Mouse (Mus musculus) liver, embryonic 14.5 days (tissue): Measurements from ENCODE around the gene Ube3a.

Experiments used
- CTCF ChIP-seq: IDR thresholded peaks from 2 replicates; pipeline ENCODE4 v1.5.1; 2016; ENCODE audit warnings: antibody characterized with exemption, low read depth, control low read depth
- EP300 ChIP-seq: IDR thresholded peaks from 2 replicates; pipeline ENCODE4 v1.6.1; 2016; ENCODE audit warnings: antibody characterized with exemption, low read depth

DNA sequence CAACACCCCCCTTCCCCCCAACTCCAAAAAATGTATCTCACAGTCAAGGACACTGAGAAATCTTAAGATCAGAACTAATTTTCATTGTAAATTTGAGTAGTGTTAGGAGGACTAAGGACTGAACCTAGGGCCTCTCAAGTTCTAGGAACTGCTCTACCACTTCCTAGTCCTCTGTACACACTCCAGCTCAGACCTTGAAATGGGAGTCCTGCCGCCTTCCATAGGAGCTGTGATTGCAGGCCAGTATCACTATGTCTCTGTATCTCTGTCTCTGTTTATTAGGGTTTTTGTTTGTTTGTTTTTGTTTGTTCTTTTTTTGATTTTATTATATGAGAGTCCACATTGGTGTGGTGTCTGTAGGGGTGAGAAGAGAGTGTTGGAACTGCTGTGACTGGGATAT is 3.4 kb downstream of the Ube3a start:
- TF ChIP-seq CTCF: no peak
- no peak for TF ChIP-seq EP300
